Mouse (Mus musculus) mature B cell (primary cell): Measurements from ENCODE around the gene Dennd2d.

Experiments
- in situ Hi-C: fragments of 300-500 bp; cut with MboI; formaldehyde crosslinking; loops from 2 replicates; pipeline ENCODE4 v1.14.3; 2019

Dennd2d gene

DNA sequence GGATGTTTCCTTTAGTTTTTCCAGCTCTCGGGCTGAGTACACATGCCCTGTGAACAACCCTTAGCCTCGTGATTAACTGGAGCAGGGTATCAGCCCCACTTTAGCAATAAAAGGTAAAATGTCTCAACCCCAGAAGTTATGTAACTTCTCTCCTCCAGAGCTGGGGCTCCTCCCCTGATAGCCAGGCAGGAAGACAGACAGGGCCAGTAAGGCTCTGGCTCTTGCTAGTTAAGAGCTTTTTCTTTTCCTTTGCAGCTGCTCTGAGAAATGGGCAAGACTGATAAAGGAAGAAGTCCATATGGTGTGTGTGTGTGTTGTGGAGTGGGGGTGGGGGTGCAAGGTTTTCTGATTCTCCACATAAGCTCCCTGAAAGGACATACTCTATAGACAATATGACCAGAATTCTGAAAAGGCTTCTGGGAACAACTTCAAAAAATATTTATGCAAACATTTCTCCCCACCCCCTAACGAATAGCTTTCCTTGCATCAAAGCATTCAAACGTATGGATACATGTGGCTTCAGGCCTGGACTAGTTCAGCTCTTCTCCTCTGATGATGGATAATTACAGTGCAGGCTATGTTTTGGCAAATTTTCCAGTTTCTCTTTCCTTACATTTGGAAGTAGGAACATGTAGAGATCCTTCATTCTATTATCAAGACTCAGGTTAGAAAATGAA, 14.0 kb downstream of the Dennd2d start:
- in situ Hi-C loops: no loop called here

DNA sequence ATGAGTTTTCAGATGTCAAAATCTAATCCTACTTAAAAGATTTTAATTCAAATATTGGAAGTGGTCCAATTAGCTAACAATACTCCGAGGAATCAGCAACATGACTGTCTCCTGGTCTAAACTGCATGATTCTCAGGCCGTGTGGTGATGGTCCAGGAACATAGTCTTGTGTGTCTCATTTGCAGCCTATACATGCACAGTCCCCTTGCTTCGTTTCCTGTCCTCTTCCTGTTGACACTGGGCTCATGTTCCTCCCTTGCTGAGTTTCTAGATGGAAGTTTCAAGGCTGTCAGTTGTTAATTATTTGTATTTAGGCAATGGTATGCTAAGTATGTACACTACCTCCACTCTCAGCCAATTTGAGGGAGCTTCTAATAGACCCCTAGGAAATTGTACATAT, 14.8 kb downstream of the Dennd2d start:
- in situ Hi-C loops: no loop called here

DNA sequence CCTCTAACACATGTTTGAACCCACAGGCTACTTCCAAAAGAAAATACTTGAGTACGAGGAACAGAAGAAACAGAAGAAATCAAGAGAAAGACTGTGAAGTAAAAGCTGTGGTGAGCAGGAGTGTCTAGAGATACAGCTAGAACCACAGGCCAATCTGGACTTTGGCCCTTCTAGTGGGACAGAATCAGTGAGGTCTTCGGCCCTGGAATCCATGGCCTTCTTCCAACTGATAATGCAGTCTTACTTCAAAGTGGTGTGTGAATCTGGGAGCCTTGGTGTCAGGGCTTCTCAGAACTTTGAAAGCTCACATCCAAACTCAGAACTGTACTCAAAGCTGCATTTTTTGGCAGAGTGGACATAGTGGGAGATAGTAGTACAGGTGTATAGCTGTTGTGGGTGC, 18.3 kb downstream of the Dennd2d start:
- in situ Hi-C loops: loop anchor here (5.0 kb wide), 1 partner anchor 37 kb away; no protein-coding TSS in a partner anchor

DNA sequence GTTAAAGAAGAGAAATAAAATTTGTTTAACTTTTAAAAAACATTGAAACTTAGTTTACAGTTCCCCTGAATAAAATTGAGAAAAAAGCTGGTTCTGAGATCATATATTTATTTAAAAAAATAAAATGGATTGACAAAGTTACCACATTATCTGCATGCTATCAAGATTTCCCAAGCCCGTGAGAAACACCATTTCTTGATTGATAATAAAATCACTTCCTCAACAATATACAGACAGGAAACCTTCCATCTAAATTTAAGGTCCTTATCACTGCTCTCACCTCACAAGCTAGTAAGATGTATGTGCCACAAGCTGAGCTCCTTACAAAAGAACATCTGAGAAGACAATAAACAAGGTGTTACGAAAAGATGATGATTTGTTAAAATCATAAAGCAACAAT, 20.7 kb downstream of the Dennd2d start:
- in situ Hi-C loops: loop anchor here (5.0 kb wide), 1 partner anchor 34 kb away; no protein-coding TSS in a partner anchor

DNA sequence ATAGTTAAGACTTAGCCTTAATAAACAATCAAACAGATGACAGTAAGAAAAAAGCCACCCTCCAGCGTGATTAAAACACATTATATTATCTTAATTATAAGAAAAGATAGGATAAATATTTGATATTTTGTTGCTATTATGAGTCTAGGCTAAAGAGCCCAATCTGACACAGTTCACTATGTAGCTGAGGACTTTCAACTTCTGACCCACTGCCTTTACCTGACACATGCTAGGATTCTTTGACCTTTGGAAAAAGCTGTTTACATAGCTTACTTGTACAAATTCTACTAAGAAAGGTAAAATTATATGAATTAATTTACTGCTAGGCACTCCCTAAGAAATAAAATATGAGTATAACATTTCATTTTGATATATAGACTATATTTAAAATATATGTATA, 28.5 kb downstream of the Dennd2d start:
- in situ Hi-C loops: no loop called here

DNA sequence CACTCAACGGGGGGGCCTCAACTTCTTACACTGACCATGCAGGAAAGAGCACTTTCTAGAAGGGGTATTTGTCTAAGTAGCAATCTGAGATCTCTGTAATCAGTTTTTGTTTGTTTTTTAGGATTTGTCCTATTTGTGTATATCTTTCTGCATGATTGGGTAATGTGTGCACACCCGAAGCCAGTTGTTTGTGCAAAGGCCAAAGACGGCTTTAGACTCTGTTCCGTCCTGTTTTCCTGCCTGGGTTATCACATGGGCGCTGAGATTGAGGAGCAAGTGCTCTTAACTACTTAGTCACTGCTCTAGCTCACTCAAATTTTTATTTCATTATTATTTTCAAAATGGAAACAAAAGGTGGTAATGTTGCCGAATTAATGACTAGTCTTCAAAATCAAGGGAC, 32.8 kb downstream of the Dennd2d start:
- in situ Hi-C loops: no loop called here

DNA sequence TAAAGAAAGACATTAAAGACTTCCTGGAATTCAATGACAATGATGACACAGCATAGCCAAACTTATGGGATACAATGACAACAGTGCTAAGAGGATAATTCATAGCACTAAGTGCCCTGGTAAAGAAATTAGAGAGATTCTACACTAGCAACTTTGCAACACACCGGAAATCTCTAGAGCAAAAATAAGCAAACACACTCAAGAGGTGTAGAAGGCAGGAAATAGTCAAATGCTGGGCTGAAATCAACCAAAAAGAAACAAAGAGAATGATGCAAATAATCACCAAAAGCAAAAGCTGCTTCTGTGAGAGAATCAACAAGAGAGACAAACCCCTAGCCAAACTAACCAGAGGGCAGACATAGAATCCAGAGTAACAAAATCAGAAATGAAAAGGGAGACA, 40.5 kb downstream of the Dennd2d start:
- in situ Hi-C loops: no loop called here

DNA sequence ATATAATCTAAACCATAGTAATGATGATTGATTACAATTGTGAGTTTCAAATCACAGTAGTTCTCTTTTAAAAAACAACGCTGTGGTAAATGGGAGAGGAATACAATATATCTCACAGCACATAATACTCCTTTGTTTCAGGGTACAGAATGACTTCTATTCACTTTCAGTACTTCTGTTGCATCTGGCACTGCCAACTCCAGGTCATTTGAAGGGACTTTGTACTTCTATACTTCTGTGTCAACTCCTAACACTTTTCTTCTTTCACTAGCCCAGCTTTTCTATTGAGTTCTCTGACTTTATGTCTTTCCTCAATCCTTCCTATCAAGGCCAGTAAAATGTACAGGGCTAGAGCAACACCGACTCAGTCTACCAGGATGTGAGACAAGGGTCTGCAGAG, 44.2 kb downstream of the Dennd2d start:
- in situ Hi-C loops: no loop called here

DNA sequence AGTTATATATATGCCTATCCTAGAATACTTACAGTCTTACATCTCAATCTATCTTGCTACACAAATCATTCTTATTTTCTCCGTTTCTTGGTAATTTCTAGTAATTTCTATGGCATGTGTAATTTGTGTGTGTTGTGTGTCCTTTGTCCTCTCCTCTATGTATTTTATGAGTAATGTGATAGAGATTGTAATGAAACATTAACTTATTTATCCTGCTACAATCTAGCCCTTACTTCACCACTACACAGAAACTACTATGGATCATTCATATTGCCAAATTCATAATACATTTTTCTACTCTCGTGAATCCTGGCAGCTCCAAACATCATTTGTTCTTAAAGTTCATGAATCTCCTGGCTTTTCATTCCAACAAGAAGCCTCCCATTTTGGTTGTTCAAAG, 45.8 kb downstream of the Dennd2d start:
- in situ Hi-C loops: no loop called here

DNA sequence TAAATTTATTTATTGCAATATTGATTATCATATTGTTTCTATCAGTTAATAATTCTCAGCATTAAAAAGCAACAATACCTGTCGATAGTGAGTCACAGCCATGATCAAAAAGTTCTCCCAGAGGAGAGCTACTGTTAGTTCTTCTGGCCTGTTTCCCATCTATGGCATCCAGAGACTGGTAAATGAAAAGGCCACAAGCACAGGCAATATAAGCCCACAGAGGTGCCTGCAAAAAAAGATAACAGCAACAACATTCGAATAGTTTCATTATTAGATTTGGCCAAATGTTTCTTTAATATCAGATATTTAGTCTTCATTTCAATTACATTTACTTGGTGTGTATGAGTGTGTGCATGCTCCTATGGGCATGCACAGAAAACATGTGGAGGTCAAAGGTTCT, 51.1 kb downstream of the Dennd2d start:
- in situ Hi-C loops: no loop called here

DNA sequence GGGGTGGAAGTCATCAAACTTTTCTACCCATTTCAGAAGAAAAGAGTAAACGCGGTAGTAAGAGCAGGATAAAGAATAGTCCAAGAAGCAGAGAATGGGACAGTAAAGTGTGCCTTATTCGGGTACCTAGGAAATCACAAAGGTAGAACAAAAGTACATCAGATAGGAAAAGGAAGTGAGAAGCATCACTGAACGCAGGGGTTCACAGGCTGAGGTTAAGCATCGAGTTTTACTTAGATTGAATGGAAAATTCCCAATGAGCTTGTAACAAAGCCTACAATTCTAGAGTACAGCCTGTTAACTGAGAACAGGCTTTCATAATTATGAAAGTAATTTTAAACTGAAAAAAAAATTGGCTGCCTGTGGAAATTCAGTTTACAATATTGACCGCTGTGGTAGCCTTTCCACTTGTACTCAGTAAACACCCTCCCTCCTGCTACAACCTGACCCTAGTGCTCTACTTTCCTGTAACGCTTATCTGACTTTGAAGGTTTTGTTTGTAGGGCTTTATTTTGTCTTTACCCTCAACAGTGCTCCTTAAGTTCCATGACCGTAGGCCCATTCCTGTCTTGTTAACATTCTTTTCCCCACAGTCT, 62.6 kb downstream of the Dennd2d start:
- in situ Hi-C loops: no loop called here

DNA sequence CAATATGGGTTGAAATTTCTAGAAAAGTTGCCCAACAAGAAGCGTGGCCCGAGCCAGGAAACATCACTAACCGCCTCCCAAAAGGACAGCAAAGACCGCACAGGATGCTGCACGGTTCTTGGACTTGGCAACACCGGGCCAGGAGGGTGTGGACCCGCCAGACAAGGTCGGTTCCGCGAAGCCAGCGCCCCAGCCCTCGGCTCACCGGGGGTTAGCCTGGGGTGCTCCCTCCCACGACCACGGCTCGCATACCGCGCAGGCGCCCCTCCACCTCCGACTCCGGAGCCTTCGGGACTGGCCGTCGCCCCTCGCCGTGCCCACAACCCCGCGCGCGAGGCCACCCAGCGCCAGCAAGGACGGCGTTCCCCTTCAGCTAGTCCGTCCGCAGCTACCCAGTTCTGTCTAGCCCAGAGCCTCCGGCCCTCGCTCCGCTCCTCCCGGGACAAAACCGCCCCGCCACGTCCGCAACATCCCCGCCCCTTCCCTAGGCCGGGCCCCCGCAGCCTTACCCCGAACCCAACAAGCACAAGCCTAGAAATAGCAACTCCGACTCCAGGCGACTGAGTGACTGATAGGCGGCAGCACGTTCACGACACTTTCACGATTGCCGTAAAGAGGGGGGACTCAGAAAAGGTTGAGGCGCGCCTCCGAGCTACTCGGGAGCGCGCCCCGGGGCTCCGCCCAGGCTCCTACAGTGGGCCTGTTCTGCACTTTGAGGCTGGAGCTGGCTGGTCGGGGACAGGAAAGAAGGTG, 65.1 kb downstream of the Dennd2d start, which contains the start of the genes Dram2 and Cept1:
Gene Dram2, plus strand, starts transcription at position 628 of the 753 bp plus-strand sequence.
Gene Cept1, minus strand, starts transcription at position 632 of the 753 bp plus-strand sequence.
- in situ Hi-C loops: no loop called here

DNA sequence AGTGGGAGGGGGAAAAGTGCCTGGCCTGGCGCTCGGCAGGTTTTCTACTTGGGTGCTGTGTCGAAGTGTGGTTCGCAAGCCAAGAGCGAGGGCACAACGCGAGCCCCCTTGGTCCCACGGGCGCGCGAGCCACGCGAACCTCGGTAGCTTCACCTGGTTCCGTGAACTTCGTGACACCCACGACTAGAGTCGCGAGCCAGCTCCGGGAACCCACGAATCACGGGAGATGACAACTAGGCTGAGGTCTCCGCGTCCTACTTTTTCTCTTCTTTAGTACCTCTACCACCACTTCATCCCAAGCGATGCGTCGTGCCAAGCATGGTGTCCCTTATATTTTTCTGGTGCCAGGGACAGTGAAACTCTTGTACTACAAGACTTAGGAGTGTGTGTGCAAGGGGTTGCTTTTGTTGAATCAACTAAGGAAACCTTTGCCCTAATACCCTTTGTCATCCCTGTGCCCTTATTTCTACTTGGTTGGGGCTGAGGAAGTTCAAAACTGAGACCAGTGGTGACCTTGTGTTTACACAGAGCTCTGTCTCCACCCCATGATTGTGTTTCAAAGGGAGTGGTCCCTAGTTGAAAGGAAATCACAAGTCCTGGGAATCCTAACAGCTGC, 65.8 kb downstream of the Dennd2d start:
- in situ Hi-C loops: no loop called here

DNA sequence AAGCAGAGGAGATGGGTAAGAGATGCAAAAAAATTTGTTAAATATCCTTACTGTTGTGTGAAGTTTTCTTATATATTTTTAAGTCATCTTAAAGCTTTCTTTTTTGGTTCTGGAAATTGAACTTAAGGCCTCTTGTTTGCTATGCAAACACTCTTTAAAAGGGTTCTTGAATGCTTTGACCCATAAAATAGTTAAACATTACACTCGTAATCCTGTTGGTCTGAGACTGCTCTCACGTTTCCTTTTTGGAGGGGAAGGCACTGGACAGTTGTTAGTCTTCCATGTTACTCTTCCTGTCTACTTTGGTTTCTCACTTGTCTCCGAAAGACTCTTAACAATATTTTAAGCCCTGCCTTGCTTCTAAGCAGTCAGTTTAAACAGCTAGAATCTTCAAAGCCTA, 66.8 kb downstream of the Dennd2d start:
- in situ Hi-C loops: no loop called here
